Mouse (Mus musculus): ENCODE results near the gene Optc. TPM values are rescaled to one million over a fixed set of nuclear protein-coding genes. Genes with fewer than 3 reads are reported as not detected.

Gene Optc
- total RNA-seq, 2 experiments from 2014 or later = 1.2 TPM

Other genes starting within 250 kb of the Optc start
- 10 to 100 TPM in 1 of 2 experiments, 1 to 10 TPM in 1; 9.9 to 11.5 TPM for gene Zbed6, start 247.1 kb downstream of the Optc start, total RNA-seq (2021)
- 10 to 100 TPM; 27.8 to 34.4 TPM for gene Gm38394, start 246.7 kb downstream of the Optc start, total RNA-seq (2021)
- gene Lax1, start 217.9 kb downstream of the Optc start, total RNA-seq (2021) = under 1 TPM in 1 of 2 experiments, not detected in 1; 0.26 TPM
- 10 to 100 TPM; 21.8 to 34.7 TPM for gene Atp2b4, start 107.0 kb downstream of the Optc start, total RNA-seq (2021)
- gene Prelp, start 13.4 kb upstream of the Optc start, total RNA-seq (2021) = 10 to 100 TPM; 42.1 to 44.9 TPM
- 1 to 10 TPM; 9.3 to 9.8 TPM for gene Fmod, start 129.3 kb upstream of the Optc start, total RNA-seq (2021)
- 10 to 100 TPM; 38.7 to 39.1 TPM for gene Btg2, start 171.1 kb upstream of the Optc start, total RNA-seq (2021)
- not detected for gene Chit1, start 203.2 kb upstream of the Optc start, total RNA-seq (2021)

Data from adrenal gland, postnatal 36 days (tissue).